Comparison of ENCODE assay signal across 8 mouse cellular contexts in the genomic region with DNA sequence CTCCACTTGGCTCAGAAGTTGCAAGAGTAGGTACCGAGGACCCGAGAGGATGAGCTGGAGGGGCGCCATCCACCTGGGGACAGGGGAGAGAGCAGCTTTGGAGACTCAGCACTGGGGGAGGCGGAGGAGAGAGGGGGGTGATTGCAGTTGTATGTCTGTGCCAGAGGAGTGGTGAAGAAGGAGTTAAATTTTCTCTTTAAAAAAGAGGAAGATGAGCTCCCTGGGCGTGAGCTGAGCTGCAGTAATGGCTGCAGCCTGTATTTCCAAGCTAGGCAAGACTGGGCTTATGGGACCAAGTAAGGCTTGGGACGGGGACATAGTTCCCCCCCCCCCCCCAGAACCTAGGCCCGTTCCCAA. TPM values are rescaled to one million over a fixed set of nuclear protein-coding genes. Genes with fewer than 3 reads are reported as not detected.
DNase-seq lines count a peak whose midpoint lies in the region; ATAC-seq and TF ChIP-seq lines count a peak whose summit lies in the region.

No protein-coding gene starts in this region.

- WGBS in lung, embryonic 14.5 days, result 0% methylated on average over 7 of the region's 7 CpGs
- WGBS in limb, embryonic 12.5 days, result 6% methylated on average over 7 of the region's 7 CpGs
- WGBS in neural tube, embryonic 14.5 days, result 2% methylated on average over 7 of the region's 7 CpGs

- peak overlapping the region; percentile 89 for H3K9ac ChIP-seq in lung, embryonic 14.5 days
- peak overlapping the region; percentile 94 for H3K9ac ChIP-seq in limb, embryonic 12.5 days (replicated peaks)
- H3K9ac ChIP-seq in neural tube, embryonic 14.5 days (replicated peaks; ENCODE audit: low read depth, low read length), result peak overlapping the region; percentile 99

- TF ChIP-seq POLR2A in embryonic fibroblast, embryonic 13.5 days (IDR thresholded peaks at IDR 0.05; ENCODE audit: low read depth, low read length), result no peak

- no peak for TF ChIP-seq CTCF in lung, embryonic 14.5 days (IDR thresholded peaks at IDR 0.05; ENCODE audit: low read depth)
- TF ChIP-seq CTCF in embryonic fibroblast, embryonic 13.5 days (IDR thresholded peaks at IDR 0.05; ENCODE audit: borderline replicate concordance, insufficient read depth, low read length), result no peak

- H3K4me1 ChIP-seq in lung, embryonic 14.5 days (ENCODE audit: insufficient read depth), result peaks cover 7% of the 10 kb centered on the region
- peaks cover 7% of the 10 kb centered on the region for H3K4me1 ChIP-seq in embryonic fibroblast, embryonic 13.5 days (ENCODE audit: control insufficient read depth, insufficient read depth, low read length)
- peaks cover 29% of the 10 kb centered on the region for H3K4me1 ChIP-seq in limb, embryonic 12.5 days (replicated peaks)
- H3K4me1 ChIP-seq in neural tube, embryonic 14.5 days (ENCODE audit: control insufficient read depth, insufficient read depth, low read length), result peaks cover 24% of the 10 kb centered on the region

- H3K27me3 ChIP-seq in lung, embryonic 14.5 days (ENCODE audit: insufficient read depth, low read length), result no peaks in the 10 kb centered on the region
- peaks cover 18% of the 10 kb centered on the region for H3K27me3 ChIP-seq in limb, embryonic 12.5 days
- no peaks in the 10 kb centered on the region for H3K27me3 ChIP-seq in neural tube, embryonic 14.5 days (ENCODE audit: control insufficient read depth, insufficient read depth, low read length)

- peak overlapping the region; percentile 95 for H3K4me3 ChIP-seq in lung, embryonic 14.5 days (ENCODE audit: low read depth, low read length)
- peak overlapping the region; percentile 74 for H3K4me3 ChIP-seq in embryonic fibroblast, embryonic 13.5 days (ENCODE audit: insufficient read depth, low read length)
- H3K4me3 ChIP-seq in limb, embryonic 12.5 days (replicated peaks), result peak overlapping the region; percentile 95
- H3K4me3 ChIP-seq in neural tube, embryonic 14.5 days (ENCODE audit: low read depth, low read length), result peak overlapping the region; percentile 98

- H3K4me2 ChIP-seq in lung, embryonic 14.5 days, result peak overlapping the region; percentile 76
- peak overlapping the region; percentile 83 for H3K4me2 ChIP-seq in limb, embryonic 12.5 days
- H3K4me2 ChIP-seq in neural tube, embryonic 14.5 days (ENCODE audit: low read depth, low read length), result peak overlapping the region; percentile 92

- DNase-seq in lung, embryonic 14.5 days, result no peak
- DNase-seq in lung, postnatal 14 days, result no peak
- DNase-seq in cerebellum, postnatal 36 days, result no peak
- no peak for DNase-seq in thymus, adult 18-20 months

- ATAC-seq in lung, embryonic 14.5 days (ENCODE audit: insufficient read depth), result peak; percentile 11; the same call in 1 of the 2 replicates
- no peak for ATAC-seq in limb, embryonic 12.5 days (ENCODE audit: insufficient number of reproducible peaks, insufficient read depth, low FRiP score, low TSS enrichment, low read depth)
- peak; percentile 5 for ATAC-seq in neural tube, embryonic 14.5 days (ENCODE audit: low read depth)
- no peak for ATAC-seq in CD4-positive, CD25-positive, alpha-beta regulatory T cell, adult 4 months

- H3K36me3 ChIP-seq in lung, embryonic 14.5 days (ENCODE audit: insufficient read depth), result peaks cover 7% of the 10 kb centered on the region; the same call in 1 of the 2 replicates
- peaks cover 12% of the 10 kb centered on the region for H3K36me3 ChIP-seq in limb, embryonic 12.5 days
- 0 out of 2 replicates have a peak, but pooled peaks cover 5% of the 10 kb centered on the region for H3K36me3 ChIP-seq in neural tube, embryonic 14.5 days (ENCODE audit: control insufficient read depth, insufficient read depth, low read length)

- H3K9me3 ChIP-seq in lung, embryonic 14.5 days (ENCODE audit: low read depth, low read length), result no peaks in the 10 kb centered on the region
- H3K9me3 ChIP-seq in limb, embryonic 12.5 days, result no peaks in the 10 kb centered on the region
- H3K9me3 ChIP-seq in neural tube, embryonic 14.5 days (ENCODE audit: control insufficient read depth, low read length), result no peaks in the 10 kb centered on the region

- no peak overlapping the region for H3K27ac ChIP-seq in lung, embryonic 14.5 days (ENCODE audit: low read depth)
- H3K27ac ChIP-seq in embryonic fibroblast, embryonic 13.5 days (ENCODE audit: insufficient read depth, low read length), result peak overlapping the region; percentile 92
- H3K27ac ChIP-seq in limb, embryonic 12.5 days, result peak overlapping the region; percentile 88
- H3K27ac ChIP-seq in neural tube, embryonic 14.5 days (ENCODE audit: low read depth, low read length), result peak overlapping the region; percentile 98

RNA-seq across cellular contexts. Expression of gene Arl8a, which starts 1.1 kb away (rescaled TPM):
- 46.3 and 46.7 TPM in 2 replicates for polyA plus RNA-seq in lung, embryonic 14.5 days (2014; fragmentation: Nextera tagmentation; extraction: Ambion mirVana)
- 115 and 141 TPM in 2 replicates for polyA plus RNA-seq in embryonic fibroblast, embryonic 13.5 days (2011; ENCODE audit: insufficient read length, low read depth, missing spikeins)
- polyA plus RNA-seq in limb, embryonic 12.5 days (2016; fragmentation: Nextera tagmentation; extraction: Ambion mirVana), result 51.8 and 57.7 TPM in 2 replicates
- 335 and 370 TPM in 2 replicates for polyA plus RNA-seq in neural tube, embryonic 14.5 days (2014; fragmentation: Nextera tagmentation; extraction: Ambion mirVana)
- polyA plus RNA-seq in CD4-positive, CD25-positive, alpha-beta regulatory T cell, adult 4 months (2017; shearing (Covaris generic)), result 10 to 100 TPM; 11.5 to 13.8 TPM

RNA-seq across cellular contexts. Expression of gene Ptpn7, which starts 15.2 kb away (rescaled TPM):
- polyA plus RNA-seq in lung, embryonic 14.5 days (2014; fragmentation: Nextera tagmentation; extraction: Ambion mirVana), result 2.3 and 2.8 TPM in 2 replicates
- polyA plus RNA-seq in embryonic fibroblast, embryonic 13.5 days (2011; ENCODE audit: insufficient read length, low read depth, missing spikeins), result 0.79 and 0.85 TPM in 2 replicates
- polyA plus RNA-seq in limb, embryonic 12.5 days (2016; fragmentation: Nextera tagmentation; extraction: Ambion mirVana), result 1.1 and 1.5 TPM in 2 replicates
- 0.15 and 0.58 TPM in 2 replicates for polyA plus RNA-seq in neural tube, embryonic 14.5 days (2014; fragmentation: Nextera tagmentation; extraction: Ambion mirVana)
- polyA plus RNA-seq in CD4-positive, CD25-positive, alpha-beta regulatory T cell, adult 4 months (2017; shearing (Covaris generic)), result 100 to 1,000 TPM; 166 to 302 TPM

RNA-seq across cellular contexts. Expression of gene Gpr37l1, which starts 19.8 kb away (rescaled TPM):
- polyA plus RNA-seq in lung, embryonic 14.5 days (2014; fragmentation: Nextera tagmentation; extraction: Ambion mirVana), result not detected in 2 replicates
- not detected in 2 replicates for polyA plus RNA-seq in embryonic fibroblast, embryonic 13.5 days (2011; ENCODE audit: insufficient read length, low read depth, missing spikeins)
- polyA plus RNA-seq in limb, embryonic 12.5 days (2016; fragmentation: Nextera tagmentation; extraction: Ambion mirVana), result not detected in 2 replicates
- polyA plus RNA-seq in neural tube, embryonic 14.5 days (2014; fragmentation: Nextera tagmentation; extraction: Ambion mirVana), result 0.94 and 0.95 TPM in 2 replicates
- not detected for polyA plus RNA-seq in CD4-positive, CD25-positive, alpha-beta regulatory T cell, adult 4 months (2017; shearing (Covaris generic))

RNA-seq across cellular contexts. Expression of gene Lgr6, which starts 42.6 kb away (rescaled TPM):
- polyA plus RNA-seq in lung, embryonic 14.5 days (2014; fragmentation: Nextera tagmentation; extraction: Ambion mirVana), result 11.1 and 12.0 TPM in 2 replicates
- polyA plus RNA-seq in embryonic fibroblast, embryonic 13.5 days (2011; ENCODE audit: insufficient read length, low read depth, missing spikeins), result 2.3 TPM in 2 replicates
- 1.5 and 1.6 TPM in 2 replicates for polyA plus RNA-seq in limb, embryonic 12.5 days (2016; fragmentation: Nextera tagmentation; extraction: Ambion mirVana)
- 1.4 TPM in 2 replicates for polyA plus RNA-seq in neural tube, embryonic 14.5 days (2014; fragmentation: Nextera tagmentation; extraction: Ambion mirVana)
- polyA plus RNA-seq in CD4-positive, CD25-positive, alpha-beta regulatory T cell, adult 4 months (2017; shearing (Covaris generic)), result under 1 TPM in 1 of 2 experiments, not detected in 1; 0.08 TPM

Comparison
In these comparisons a context has a peak if more than half of its experiments do, and no peak if none do; other contexts are left out.
1. ATAC-seq: peak in lung, embryonic 14.5 days (single experiment) and neural tube, embryonic 14.5 days (single experiment); none in limb, embryonic 12.5 days (single experiment) and CD4-positive, CD25-positive, alpha-beta regulatory T cell, adult 4 months (single experiment).
2. RNA of gene Ptpn7, which starts 15.2 kb away (polyA plus RNA-seq): 166 to 302 TPM in CD4-positive, CD25-positive, alpha-beta regulatory T cell, adult 4 months; 2.3 to 2.8 TPM in lung, embryonic 14.5 days, 1.1 to 1.5 TPM in limb, embryonic 12.5 days, 0.79 to 0.85 TPM in embryonic fibroblast, embryonic 13.5 days and 0.15 to 0.58 TPM in neural tube, embryonic 14.5 days; every median in the first group is over 10 times any median in the second.
3. Peak in every context shown above with its lines, with median percentiles within 50 percentile points of each other: H3K4me2 ChIP-seq, H3K4me3 ChIP-seq and H3K9ac ChIP-seq.